Mouse (Mus musculus) stomach, postnatal 0 days (tissue): ENCODE measurements around the gene Zfp3. TPM values are rescaled to one million over a fixed set of nuclear protein-coding genes. Genes with fewer than 3 reads are reported as not detected.
A peak's percentile ranks its signal among the peaks of the same experiment; 100 is the strongest.

ENCODE experiments used
- ATAC-seq: fragments of 200-750 bp; cut with Nextera tagmentation; 2 replicates; pipeline ENCODE4 v1.8.0; 2017; ENCODE audit not compliant: low FRiP score, low TSS enrichment
- DNase-seq: peaks from one replicate; pipeline ENCODE4 v3.0.0-alpha.2; 2016; ENCODE audit warnings: low spot score
- H3K27ac ChIP-seq: fragments of 300-500 bp; sonication (generic); replicated peaks from 2 replicates; pipeline ENCODE4 v1.5.1; 2014; ENCODE audit warnings: mild to moderate bottlenecking, control low read depth
- H3K27me3 ChIP-seq: fragments of 300-500 bp; sonication (generic); 2 replicates; pipeline ENCODE4 v1.6.1; 2014; ENCODE audit warnings: low read length; ENCODE audit not compliant: control insufficient read depth, insufficient read depth
- H3K36me3 ChIP-seq: fragments of 300-500 bp; sonication (generic); 2 replicates; pipeline ENCODE4 v1.6.1; 2014; ENCODE audit warnings: low read length, mixed read lengths; ENCODE audit not compliant: control insufficient read depth, insufficient read depth
- H3K4me1 ChIP-seq: fragments of 300-500 bp; sonication (generic); replicated peaks from 2 replicates; pipeline ENCODE4 v1.6.1; 2014; ENCODE audit warnings: antibody characterized with exemption; ENCODE audit not compliant: control insufficient read depth, insufficient read depth
- H3K4me2 ChIP-seq: fragments of 300-500 bp; sonication (generic); replicated peaks from 2 replicates; pipeline ENCODE4 v1.6.1; 2014; ENCODE audit warnings: low read depth, mild to moderate bottlenecking, control low read depth, moderate library complexity
- H3K4me3 ChIP-seq: fragments of 300-500 bp; sonication (generic); 2 replicates; pipeline ENCODE4 v1.5.1; 2014; ENCODE audit warnings: low read depth, low read length, control low read depth
- H3K9ac ChIP-seq: fragments of 300-500 bp; sonication (generic); 2 replicates; pipeline ENCODE4 v1.6.1; 2014; ENCODE audit warnings: mild to moderate bottlenecking, low read length, control low read depth, mixed read lengths
- H3K9me3 ChIP-seq: fragments of 300-500 bp; sonication (generic); 2 replicates; pipeline ENCODE4 v1.6.1; 2016; ENCODE audit warnings: low read length; ENCODE audit not compliant: control insufficient read depth
- CTCF ChIP-seq: IDR thresholded peaks from 2 replicates; pipeline ENCODE4 v1.5.1; 2016; ENCODE audit warnings: antibody characterized with exemption, low read depth, mild to moderate bottlenecking, moderate library complexity
- EP300 ChIP-seq: optimal IDR thresholded peaks from 2 replicates; pipeline ENCODE3; 2016; ENCODE audit warnings: antibody characterized with exemption
- whole genome bisulfite sequencing: fragments of 180-500 bp; shearing (Covaris S2); extraction: QIAGEN DNeasy Blood & Tissue Kit; methylation state at CpG from one replicate; pipeline ENCODE4 v1.1.7; 2014; 5-methylcytosine and 5-hydroxymethylcytosine counted together
- polyA plus RNA-seq: library from polyadenylated mRNA; unstranded; fragments of >200 nt; fragmentation: Nextera tagmentation; extraction: Ambion mirVana; gene quantifications from 2 replicates; pipeline ENCODE4 v1.2.1, GENCODE M21; 2015

Gene Zfp3
- polyA plus RNA-seq, 1 experiment from 2014 or later = 3.4 TPM

DNA sequence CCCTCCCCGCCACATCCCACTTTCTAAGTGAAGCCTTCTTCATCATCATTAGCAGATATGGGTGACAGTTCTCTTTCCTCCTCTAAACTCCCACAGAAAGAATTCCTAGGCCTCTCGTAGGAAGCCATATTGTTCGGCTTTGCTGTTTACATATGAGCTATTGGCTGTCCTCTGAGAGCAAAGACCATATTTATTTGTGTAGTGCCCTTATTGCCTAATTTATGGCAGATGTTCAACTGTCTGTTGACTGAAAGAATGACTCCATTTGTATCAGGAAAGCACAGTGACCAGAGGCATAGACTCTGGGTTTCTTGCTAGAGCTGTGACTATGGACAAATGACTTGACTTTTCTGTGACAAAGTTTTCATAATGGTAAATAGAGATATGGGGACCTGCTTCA lies 22.4 kb upstream of the Zfp3 start:
- Histone ChIP-seq H3K4me2 (no peak overlapping the region), H3K9me3 (no peaks in the 10 kb centered on the region), H3K9ac (no peak overlapping the region), H3K27ac (no peak overlapping the region), H3K4me3 (no peak overlapping the region), H3K4me1 (no peaks in the 10 kb centered on the region), H3K36me3 (no peaks in the 10 kb centered on the region), H3K27me3 (no peaks in the 10 kb centered on the region)
- ATAC-seq (no peak), DNase-seq (no peak)
- 70% methylated on average over 3 of the region's 3 CpGs for WGBS
- TF ChIP-seq CTCF (no peak), EP300 (no peak)

DNA sequence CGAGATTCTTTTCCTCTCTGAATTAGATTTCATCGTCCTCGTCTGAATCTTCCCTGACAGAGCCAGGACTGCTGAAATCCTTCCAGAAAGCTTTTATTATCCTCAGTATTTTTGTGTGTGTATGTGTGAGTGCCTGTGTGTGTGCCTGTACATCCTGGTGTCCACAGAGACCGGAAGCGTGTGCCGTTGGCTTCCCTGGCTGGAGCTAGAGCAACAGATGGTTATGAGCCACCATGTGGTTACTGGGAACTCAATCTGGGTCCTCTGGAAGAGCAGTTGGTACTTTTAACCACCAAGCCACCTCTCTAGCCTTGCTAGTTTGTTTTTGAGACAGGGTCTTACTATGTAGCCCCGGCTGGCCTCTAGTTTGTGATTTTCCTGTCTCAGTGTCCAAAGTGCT lies 21.9 kb upstream of the Zfp3 start:
- no peaks in the 10 kb centered on the region for H3K36me3 ChIP-seq
- TF ChIP-seq EP300 (no peak), CTCF (no peak)
- no peak overlapping the region for H3K4me3 ChIP-seq
- no peaks in the 10 kb centered on the region for H3K4me1 ChIP-seq
- no peak for DNase-seq
- H3K9me3 ChIP-seq = no peaks in the 10 kb centered on the region
- no peak overlapping the region for H3K9ac ChIP-seq
- no peak overlapping the region for H3K4me2 ChIP-seq
- H3K27me3 ChIP-seq = no peaks in the 10 kb centered on the region
- 83% methylated on average over 7 of the region's 7 CpGs for WGBS
- H3K27ac ChIP-seq = no peak overlapping the region
- no peak for ATAC-seq

DNA sequence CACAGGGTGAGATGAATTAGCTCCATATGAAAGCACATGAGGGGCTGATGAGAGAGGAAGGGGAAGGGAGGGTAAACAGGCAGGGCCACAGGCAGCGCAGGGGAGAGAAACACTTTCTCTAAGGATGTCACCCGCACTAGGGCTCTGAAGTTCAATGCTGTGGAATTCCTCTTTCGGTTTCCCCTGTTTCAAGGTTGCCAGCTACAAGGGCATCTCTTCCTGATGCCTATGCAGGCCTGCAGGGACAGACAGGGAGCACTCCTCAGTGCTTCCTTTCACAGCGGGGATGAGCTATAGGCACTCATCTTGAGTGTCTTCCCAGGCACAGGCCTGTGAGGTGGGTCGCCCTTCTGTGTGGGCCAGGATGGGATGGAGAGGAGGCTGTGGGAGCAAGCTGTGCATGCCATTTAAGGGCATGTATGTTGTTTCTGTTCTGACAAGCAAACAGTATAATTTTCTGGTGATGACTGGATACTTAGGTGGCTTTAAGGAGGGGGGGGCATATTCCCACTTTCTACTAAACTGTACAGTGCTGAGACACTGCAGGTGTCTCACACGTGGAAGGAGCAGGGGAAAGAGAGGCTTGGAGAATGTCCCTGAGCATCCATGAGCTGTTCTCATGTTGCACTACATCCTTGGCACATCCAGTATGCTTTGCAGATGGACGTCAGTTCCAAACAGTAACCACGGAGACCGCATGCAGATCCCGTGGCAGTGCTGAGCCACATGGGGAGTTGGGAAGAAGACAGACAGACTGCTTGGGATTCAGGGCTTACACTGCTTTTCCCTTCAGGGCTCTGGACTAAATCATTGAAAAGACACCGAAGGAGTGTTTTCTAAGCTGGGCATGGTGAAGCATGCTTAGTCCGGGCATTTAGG lies 21.2 kb upstream of the Zfp3 start:
- no peak overlapping the region for H3K4me2 ChIP-seq
- no peak overlapping the region for H3K27ac ChIP-seq
- H3K9me3 ChIP-seq = no peaks in the 10 kb centered on the region
- DNase-seq = no peak
- H3K9ac ChIP-seq = no peak overlapping the region
- no peaks in the 10 kb centered on the region for H3K36me3 ChIP-seq
- H3K4me1 ChIP-seq = no peaks in the 10 kb centered on the region
- no peak for ATAC-seq
- no peak overlapping the region for H3K4me3 ChIP-seq
- no peak for TF ChIP-seq CTCF
- no peak for TF ChIP-seq EP300
- H3K27me3 ChIP-seq = no peaks in the 10 kb centered on the region
- WGBS = 80% methylated on average over 12 of the region's 12 CpGs

DNA sequence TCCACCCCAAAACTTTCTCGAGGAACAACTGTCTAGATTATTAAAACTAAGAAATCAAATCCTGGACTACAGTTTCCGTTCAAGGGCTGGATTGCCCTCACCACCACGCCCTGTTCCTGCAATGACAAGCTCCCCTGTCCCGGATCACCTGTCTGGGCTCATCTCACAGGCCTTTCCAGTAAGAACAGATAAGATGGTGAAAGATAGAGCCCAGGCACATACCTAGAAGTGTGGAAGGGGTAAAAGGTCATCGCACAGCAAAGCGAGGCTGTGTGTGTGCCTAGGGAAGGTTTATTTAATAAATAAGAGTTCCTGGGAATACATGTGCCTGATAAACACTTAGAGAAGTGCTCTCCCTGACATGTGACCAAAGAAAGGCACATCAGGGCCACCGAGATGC lies 18.4 kb upstream of the Zfp3 start:
- H3K4me2 ChIP-seq = no peak overlapping the region
- no peaks in the 10 kb centered on the region for H3K27me3 ChIP-seq
- H3K36me3 ChIP-seq = no peaks in the 10 kb centered on the region
- H3K9ac ChIP-seq = no peak overlapping the region
- TF ChIP-seq CTCF (no peak), EP300 (no peak)
- no peak overlapping the region for H3K27ac ChIP-seq
- no peak overlapping the region for H3K4me3 ChIP-seq
- no peak for DNase-seq
- 59% methylated on average over 7 of the region's 7 CpGs for WGBS
- H3K9me3 ChIP-seq = no peaks in the 10 kb centered on the region
- H3K4me1 ChIP-seq = no peaks in the 10 kb centered on the region
- ATAC-seq = no peak

DNA sequence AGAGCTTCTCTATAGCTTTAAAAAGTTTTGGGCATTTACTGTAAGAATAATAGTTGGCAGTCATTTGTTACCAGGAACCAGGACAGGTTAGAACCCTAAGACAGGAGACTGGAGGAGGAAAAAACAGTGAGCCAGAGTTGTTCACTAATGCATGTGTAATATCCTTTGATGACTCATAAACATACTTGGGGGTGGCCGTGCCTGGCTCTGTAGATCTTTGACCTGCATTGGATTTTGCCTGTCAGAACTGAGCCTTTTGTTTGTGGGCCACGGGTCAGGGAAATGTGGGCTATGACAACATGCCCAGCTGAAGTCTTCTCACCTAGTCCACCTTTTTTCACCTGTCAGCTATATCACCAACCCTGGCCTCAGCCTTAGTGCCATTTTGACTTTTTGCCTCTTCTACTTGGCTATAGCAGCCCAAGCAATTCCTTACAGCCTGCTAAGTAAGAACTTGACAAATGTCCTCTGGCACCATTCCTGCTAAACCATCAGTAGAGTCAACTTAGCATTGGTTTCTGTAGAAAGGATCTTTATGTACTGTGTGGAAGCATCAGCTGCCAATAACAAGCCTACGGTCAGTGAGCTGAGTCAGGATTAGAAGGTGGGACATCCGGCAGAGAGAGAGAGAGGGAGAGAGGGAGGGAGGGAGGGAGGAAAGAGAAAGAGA lies 16.0 kb upstream of the Zfp3 start:
- H3K27ac ChIP-seq = 0 out of 2 replicates have a peak overlapping the region, but pooled peaks have one; percentile 14
- no peaks in the 10 kb centered on the region for H3K9me3 ChIP-seq
- DNase-seq (peak; percentile 35), ATAC-seq (peak; percentile 82)
- H3K27me3 ChIP-seq = no peaks in the 10 kb centered on the region
- TF ChIP-seq CTCF (no peak), EP300 (no peak)
- no peak overlapping the region for H3K4me3 ChIP-seq
- no peaks in the 10 kb centered on the region for H3K4me1 ChIP-seq
- H3K4me2 ChIP-seq = no peak overlapping the region
- no peaks in the 10 kb centered on the region for H3K36me3 ChIP-seq
- no peak overlapping the region for H3K9ac ChIP-seq
- 46% methylated on average over 4 of the region's 4 CpGs for WGBS
